Mouse (Mus musculus) CH12.LX (cell line): ENCODE measurements around the gene Il1rl1. TPM values are rescaled to one million over a fixed set of nuclear protein-coding genes. Genes with fewer than 3 reads are reported as not detected.

Experiments used
- DNase-seq: peaks from one replicate; pipeline ENCODE4 v3.0.0-alpha.2; 2013; ENCODE audit errors: extremely low read depth
- H3K27ac ChIP-seq: 2 replicates; pipeline ENCODE4 v1.5.1; 2012; ENCODE audit warnings: low read depth, mild to moderate bottlenecking, control low read depth, moderate library complexity; ENCODE audit not compliant: insufficient read depth
- H3K27me3 ChIP-seq: replicated peaks from 2 replicates; pipeline ENCODE3; 2012; ENCODE audit warnings: inconsistent platforms
- H3K36me3 ChIP-seq, 2 experiments: replicated peaks in 1 of 2; 2 replicates each; pipeline versions ENCODE3 to v1.6.1; 2012; ENCODE audit warnings: inconsistent platforms in 1 of 2, low read length in 1 of 2, mild to moderate bottlenecking in 1 of 2, mixed read lengths in 1 of 2, moderate library complexity in 1 of 2; ENCODE audit not compliant: control insufficient read depth in 1 of 2, insufficient read depth in 1 of 2
- H3K4me1 ChIP-seq, 2 experiments: 2 replicates each; pipeline ENCODE4 v1.6.1; 2012; ENCODE audit warnings: inconsistent platforms in 1 of 2, moderate library complexity in 1 of 2; ENCODE audit not compliant: insufficient read depth in 2 of 2, control insufficient read depth in 1 of 2
- H3K4me2 ChIP-seq: 2 replicates; pipeline ENCODE4 v1.6.1; 2012; ENCODE audit warnings: low read depth, mild to moderate bottlenecking, control low read depth; ENCODE audit not compliant: poor library complexity, insufficient read depth, severe bottlenecking
- H3K4me3 ChIP-seq, 3 experiments: fragments of 150-350 bp in 1 of 3; sonication (generic) in 1 of 3; replicated peaks in 1 of 3; 2 replicates each; pipeline versions ENCODE3 to v1.5.1; 2011 to 2012; ENCODE audit warnings: low read depth in 2 of 3, low read length in 2 of 3, mild to moderate bottlenecking in 2 of 3, moderate library complexity in 2 of 3, control low read depth in 1 of 3, improper control_type of control experiment in 1 of 3, inconsistent platforms in 1 of 3, mixed read lengths in 1 of 3; ENCODE audit not compliant: poor library complexity in 1 of 3
- H3K79me2 ChIP-seq: replicated peaks from 2 replicates; pipeline ENCODE4 v1.6.1; 2012; ENCODE audit warnings: mild to moderate bottlenecking, moderate library complexity; ENCODE audit not compliant: control insufficient read depth, poor library complexity, insufficient read depth, severe bottlenecking; ENCODE audit errors: extremely low read depth
- H3K9ac ChIP-seq: 2 replicates; pipeline ENCODE4 v1.6.1; 2012; ENCODE audit warnings: low read depth, mild to moderate bottlenecking, control low read depth, moderate library complexity; ENCODE audit not compliant: insufficient read depth
- H3K9me3 ChIP-seq: replicated peaks from 2 replicates; pipeline ENCODE3; 2012; ENCODE audit warnings: low read length, inconsistent platforms, mixed read lengths
- BHLHE40 ChIP-seq: IDR thresholded peaks from 2 replicates; pipeline ENCODE4 v1.6.1; 2011; ENCODE audit warnings: mild to moderate bottlenecking, low read depth, low read length, improper control_type of control experiment
- CHD2 ChIP-seq: IDR thresholded peaks from 2 replicates; pipeline ENCODE4 v1.6.1; 2011; ENCODE audit warnings: low read length, improper control_type of control experiment
- CTCF ChIP-seq, 2 experiments: IDR thresholded peaks in 1 of 2; conservative IDR thresholded peaks in 1 of 2; 2 replicates each; pipeline ENCODE4 v1.5.1; 2011 to 2012; ENCODE audit warnings: low read depth in 2 of 2, low read length in 2 of 2, improper control_type of control experiment in 1 of 2, inconsistent platforms in 1 of 2, mild to moderate bottlenecking in 1 of 2, moderate library complexity in 1 of 2
- E2F4 ChIP-seq: IDR thresholded peaks from 2 replicates; pipeline ENCODE4 v1.6.1; 2011; ENCODE audit warnings: low read depth, low read length, improper control_type of control experiment; ENCODE audit not compliant: insufficient replicate concordance
- HCFC1 ChIP-seq: IDR thresholded peaks from 2 replicates; pipeline ENCODE4 v1.6.1; 2012; ENCODE audit warnings: low read depth, mild to moderate bottlenecking, inconsistent platforms, low read length, improper control_type of control experiment
- JUN ChIP-seq: IDR thresholded peaks from 2 replicates; pipeline ENCODE4 v1.6.1; 2011; ENCODE audit warnings: low read depth, mild to moderate bottlenecking, low read length, improper control_type of control experiment, moderate library complexity; ENCODE audit not compliant: insufficient read depth
- JUND ChIP-seq: conservative IDR thresholded peaks from 2 replicates; pipeline ENCODE4 v1.6.1; 2011; ENCODE audit warnings: low read depth, low read length, improper control_type of control experiment
- NRF1 ChIP-seq: IDR thresholded peaks from 2 replicates; pipeline ENCODE4 v1.6.1; 2014; ENCODE audit warnings: low read depth, mild to moderate bottlenecking, inconsistent platforms, low read length, improper control_type of control experiment, moderate library complexity
- RAD21 ChIP-seq: IDR thresholded peaks from 2 replicates; pipeline ENCODE4 v1.6.1; 2011; ENCODE audit warnings: low read depth, mild to moderate bottlenecking, low read length, improper control_type of control experiment, moderate library complexity
- SIN3A ChIP-seq: IDR thresholded peaks from 2 replicates; pipeline ENCODE4 v1.6.1; 2012; ENCODE audit warnings: low read length, improper control_type of control experiment, inconsistent platforms
- SMC3 ChIP-seq: IDR thresholded peaks from 2 replicates; pipeline ENCODE4 v1.6.1; 2011; ENCODE audit warnings: low read depth, low read length, improper control_type of control experiment
- TBP ChIP-seq: conservative IDR thresholded peaks from 2 replicates; pipeline ENCODE4 v1.6.1; 2011; ENCODE audit warnings: low read depth, low read length, improper control_type of control experiment
- TCF12 ChIP-seq: IDR thresholded peaks from 2 replicates; pipeline ENCODE4 v1.6.1; 2014; ENCODE audit warnings: low read depth, mild to moderate bottlenecking, inconsistent platforms, low read length, improper control_type of control experiment
- ZKSCAN1 ChIP-seq: IDR thresholded peaks from 2 replicates; pipeline ENCODE4 v1.6.1; 2012; ENCODE audit warnings: low read depth, inconsistent platforms, low read length, improper control_type of control experiment, borderline replicate concordance
- ZMIZ1 ChIP-seq: IDR thresholded peaks from 2 replicates; pipeline ENCODE4 v1.6.1; 2012; ENCODE audit warnings: low read depth, mild to moderate bottlenecking, inconsistent platforms, low read length, improper control_type of control experiment
- dilution Hi-C: fragments of 300-500 bp; cut with MboI; formaldehyde crosslinking; loops from 2 replicates; pipeline ENCODE4 v1.14.3; 2020; ENCODE audit warnings: low sequenced_read_pairs; ENCODE audit not compliant: extremely low pct_unique_long_range_greater_than_20kb, extremely low pct_ligation_motif_present
- in situ Hi-C: fragments of 300-500 bp; cut with MboI; formaldehyde crosslinking; loops from 3 replicates; pipeline ENCODE4 v1.14.3; 2019; ENCODE audit warnings: low sequenced_read_pairs, low pct_ligation_motif_present, low pct_unique_long_range_greater_than_20kb, mixed read lengths
- polyA plus RNA-seq: library from polyadenylated mRNA; unstranded; fragments of >175 nt; gene quantifications from 2 replicates; pipeline ENCODE4 v1.2.1, GENCODE M21; 2012; ENCODE audit warnings: low read depth; ENCODE audit not compliant: insufficient read length
- total RNA-seq, 2 experiments: library from RNA; depleted of rRNA; stranded (reverse); fragments of 300-350 nt in 1 of 2; fragments of >200 nt in 1 of 2; gene quantifications; 2 replicates each; pipeline ENCODE4 v1.2.3; 2012 to 2014

Gene Il1rl1
- total and polyA plus RNA-seq, 3 experiments = 0.13 TPM; not detected in 2

- Histone ChIP-seq H3K27me3 (no peaks in the 10 kb centered on the region), H3K4me3 (no peak overlapping the region)
Measured at GRCm38 (mm10) chr1:40444800-40445199, 15.4 kb downstream of the Il1rl1 start.

GRCm38 (mm10) chr1:40465477-40466430 lies 36.4 kb downstream of the Il1rl1 start, which contains the start of gene Il18r1:
Il18r1 (plus strand) TSS chr1:40465552.
- in situ Hi-C loops = no loop called here
- H3K4me1 ChIP-seq = peaks cover 3 to 9% of the 10 kb centered on the region in 2 experiments; a peak in 1 of 4 replicates
- dilution Hi-C loops = no loop called here
- H3K9me3 ChIP-seq = no peaks in the 10 kb centered on the region
- H3K4me3 ChIP-seq = no peak within 1 kb of the TSS
- H3K79me2 ChIP-seq = no peaks in the 10 kb centered on the region
- TF ChIP-seq CTCF (conservative IDR thresholded peaks at IDR 0.05 in 1 of 2, IDR thresholded peaks at IDR 0.05 in 1 of 2; ENCODE audit: low read depth in 2 of 2, low read length in 2 of 2) (peak in 1 of 2 experiments; percentile 51; a peak in 2 of 4 replicates), SMC3 (peak; percentile 49), SIN3A (no peak), RAD21 (peak; percentile 28)
- H3K27me3 ChIP-seq = no peaks in the 10 kb centered on the region
- H3K4me2 ChIP-seq = 0 out of 2 replicates have a peak within 1 kb of the TSS, but pooled peaks have one; percentile 10
- no peak within 1 kb of the TSS for H3K27ac ChIP-seq
- no peak for DNase-seq
- H3K36me3 ChIP-seq = no peaks in the 10 kb centered on the region
- H3K9ac ChIP-seq = no peak within 1 kb of the TSS

More at GRCm38 (mm10) chr1:40444800-40445199, 15.4 kb downstream of the Il1rl1 start:
- no peaks in the 10 kb centered on the region for H3K4me1 ChIP-seq
- TF ChIP-seq TBP (no peak), TCF12 (no peak), ZMIZ1 (no peak), JUND (no peak)
- TF ChIP-seq, all 38 proteins: peak for 0
- no peak for DNase-seq
- Histone ChIP-seq H3K4me2 (no peak overlapping the region), H3K9ac (no peak overlapping the region), H3K27ac (no peak overlapping the region), H3K79me2 (no peaks in the 10 kb centered on the region), H3K9me3 (no peaks in the 10 kb centered on the region), H3K36me3 (no peaks in the 10 kb centered on the region)
- dilution Hi-C loops (no loop called here), in situ Hi-C loops (no loop called here)

- H3K4me3 ChIP-seq = no peak overlapping the region
- TF ChIP-seq E2F4 = no peak
- no peak for TF ChIP-seq NRF1
- TF ChIP-seq JUN = no peak
- TF ChIP-seq CHD2 = no peak
- no peak for TF ChIP-seq ZKSCAN1
- TF ChIP-seq BHLHE40 = no peak
- TF ChIP-seq HCFC1 = no peak
- no peak for TF ChIP-seq TBP
- TF ChIP-seq, all 38 proteins: peak for 0
- H3K9me3 ChIP-seq = no peaks in the 10 kb centered on the region
- no peak overlapping the region for H3K9ac ChIP-seq
- dilution Hi-C loops (no loop called here), in situ Hi-C loops (no loop called here)
- no peaks in the 10 kb centered on the region for H3K79me2 ChIP-seq
- DNase-seq = no peak
- H3K27ac ChIP-seq = no peak overlapping the region
- no peak overlapping the region for H3K4me2 ChIP-seq
- H3K36me3 ChIP-seq = no peaks in the 10 kb centered on the region
- H3K4me1 ChIP-seq = peaks cover 3 to 9% of the 10 kb centered on the region in 2 experiments; a peak in 1 of 4 replicates
- H3K27me3 ChIP-seq = no peaks in the 10 kb centered on the region
Measured at GRCm38 (mm10) chr1:40467306-40467705, 37.9 kb downstream of the Il1rl1 start.
